Mouse (Mus musculus): Measurements from ENCODE around the gene Glis3. TPM values are rescaled to one million over a fixed set of nuclear protein-coding genes. Genes with fewer than 3 reads are reported as not detected.

The Glis3 gene
- polyA plus RNA-seq, 1 experiment from 2014 or later = 1.4 TPM

GRCm38 (mm10) chr19:28621608-28622505 lies 58.0 kb downstream of the Glis3 start:
- no peak overlapping the region for H3K27ac ChIP-seq
- H3K4me3 ChIP-seq = no peak overlapping the region
- H3K9me3 ChIP-seq = no peaks in the 10 kb centered on the region
- H3K4me2 ChIP-seq (replicated peaks) = no peak overlapping the region
- 92% methylated on average over 11 of the region's 11 CpGs for WGBS
- no peaks in the 10 kb centered on the region for H3K27me3 ChIP-seq (replicated peaks)
- no peak for ATAC-seq (ENCODE audit: low FRiP score, low read depth)
- no peaks in the 10 kb centered on the region for H3K36me3 ChIP-seq
- no peaks in the 10 kb centered on the region for H3K4me1 ChIP-seq
- H3K9ac ChIP-seq = no peak overlapping the region

- Histone ChIP-seq H3K9ac (no peak overlapping the region), H3K27ac (no peak overlapping the region), H3K27me3 (replicated peaks) (no peaks in the 10 kb centered on the region), H3K4me3 (no peak overlapping the region), H3K36me3 (no peaks in the 10 kb centered on the region), H3K4me2 (replicated peaks) (no peak overlapping the region), H3K9me3 (no peaks in the 10 kb centered on the region), H3K4me1 (no peaks in the 10 kb centered on the region)
- 88% methylated on average over 7 of the region's 7 CpGs for WGBS
- no peak for ATAC-seq (ENCODE audit: low FRiP score, low read depth)
Measured at GRCm38 (mm10) chr19:28617736-28618135, 62.1 kb downstream of the Glis3 start.

GRCm38 (mm10) chr19:28617191-28617590 lies 62.7 kb downstream of the Glis3 start:
- ATAC-seq (ENCODE audit: low FRiP score, low read depth) = no peak
- H3K27me3 ChIP-seq (replicated peaks) = no peaks in the 10 kb centered on the region

DNA sequence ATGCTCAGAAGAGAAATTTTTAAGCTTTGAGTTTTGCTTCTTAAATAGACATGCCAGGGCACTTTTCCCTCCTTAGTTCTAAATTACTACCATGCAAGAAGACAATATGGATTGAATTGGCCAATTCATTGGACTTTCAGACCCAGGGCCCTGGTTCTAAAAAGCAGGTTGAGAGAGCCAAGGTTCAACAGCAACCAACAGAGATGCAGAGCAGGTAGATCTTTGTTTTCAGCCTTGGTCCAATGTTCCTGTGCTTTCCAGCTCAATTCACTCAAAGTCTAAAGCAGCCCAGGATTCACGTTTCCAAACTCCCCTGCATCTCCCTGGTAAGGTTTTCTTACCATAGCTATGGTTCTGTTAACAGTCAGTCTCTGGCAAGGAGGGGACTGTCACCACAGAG lies 63.4 kb downstream of the Glis3 start:
- H3K27ac ChIP-seq = no peak overlapping the region
- H3K4me2 ChIP-seq (replicated peaks) = no peak overlapping the region
- no peaks in the 10 kb centered on the region for H3K36me3 ChIP-seq
- no peak for ATAC-seq (ENCODE audit: low FRiP score, low read depth)
- no peaks in the 10 kb centered on the region for H3K9me3 ChIP-seq
- no peak overlapping the region for H3K4me3 ChIP-seq
- no peaks in the 10 kb centered on the region for H3K4me1 ChIP-seq
- H3K9ac ChIP-seq = no peak overlapping the region
- 77% methylated on average over 1 of the region's 1 CpGs for WGBS
- no peaks in the 10 kb centered on the region for H3K27me3 ChIP-seq (replicated peaks)

More at GRCm38 (mm10) chr19:28617191-28617590, 62.7 kb downstream of the Glis3 start:
- no peak overlapping the region for H3K9ac ChIP-seq
- no peak overlapping the region for H3K4me3 ChIP-seq
- no peaks in the 10 kb centered on the region for H3K4me1 ChIP-seq
- H3K36me3 ChIP-seq = no peaks in the 10 kb centered on the region
- H3K27ac ChIP-seq = no peak overlapping the region
- H3K4me2 ChIP-seq (replicated peaks) = no peak overlapping the region
- no peaks in the 10 kb centered on the region for H3K9me3 ChIP-seq
- 70% methylated on average over 8 of the region's 8 CpGs for WGBS

DNA sequence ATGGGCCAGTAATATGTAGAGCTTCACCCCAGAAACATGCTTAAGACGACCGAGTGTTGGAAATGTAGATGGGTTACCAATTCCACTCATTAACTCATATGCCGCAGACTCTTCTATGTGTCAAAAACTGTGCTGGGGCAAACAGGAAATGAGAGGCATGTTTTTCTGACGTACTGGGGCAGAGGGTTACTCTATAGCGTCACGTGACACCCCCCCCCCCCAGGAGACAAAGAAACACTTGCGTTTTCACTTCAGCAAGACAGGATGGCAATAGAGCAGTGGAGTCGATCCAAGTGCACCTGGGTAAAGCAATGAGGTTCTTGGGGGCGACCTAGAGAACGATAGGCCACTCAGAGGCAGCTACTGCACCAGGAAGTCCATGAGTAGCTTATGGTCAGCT lies 67.6 kb downstream of the Glis3 start:
- no peak for ATAC-seq (ENCODE audit: low FRiP score, low read depth)
- Histone ChIP-seq H3K4me1 (peaks cover 7% of the 10 kb centered on the region; the same call in 1 of the 2 replicates), H3K27ac (no peak overlapping the region), H3K9ac (no peak overlapping the region), H3K36me3 (no peaks in the 10 kb centered on the region), H3K9me3 (no peaks in the 10 kb centered on the region), H3K27me3 (replicated peaks) (no peaks in the 10 kb centered on the region), H3K4me3 (no peak overlapping the region), H3K4me2 (replicated peaks) (no peak overlapping the region)
- WGBS = 93% methylated on average over 10 of the region's 10 CpGs

- Histone ChIP-seq H3K36me3 (no peaks in the 10 kb centered on the region), H3K4me3 (no peak overlapping the region), H3K4me2 (replicated peaks) (no peak overlapping the region), H3K9ac (no peak overlapping the region), H3K4me1 (peaks cover 7% of the 10 kb centered on the region; the same call in 1 of the 2 replicates), H3K27me3 (replicated peaks) (no peaks in the 10 kb centered on the region), H3K9me3 (no peaks in the 10 kb centered on the region), H3K27ac (no peak overlapping the region)
- 33% methylated on average over 5 of the region's 5 CpGs for WGBS
- peak; percentile 21; the same call in 1 of the 2 replicates for ATAC-seq (ENCODE audit: low FRiP score, low read depth)
Measured at GRCm38 (mm10) chr19:28608747-28609146, 71.1 kb downstream of the Glis3 start.

DNA sequence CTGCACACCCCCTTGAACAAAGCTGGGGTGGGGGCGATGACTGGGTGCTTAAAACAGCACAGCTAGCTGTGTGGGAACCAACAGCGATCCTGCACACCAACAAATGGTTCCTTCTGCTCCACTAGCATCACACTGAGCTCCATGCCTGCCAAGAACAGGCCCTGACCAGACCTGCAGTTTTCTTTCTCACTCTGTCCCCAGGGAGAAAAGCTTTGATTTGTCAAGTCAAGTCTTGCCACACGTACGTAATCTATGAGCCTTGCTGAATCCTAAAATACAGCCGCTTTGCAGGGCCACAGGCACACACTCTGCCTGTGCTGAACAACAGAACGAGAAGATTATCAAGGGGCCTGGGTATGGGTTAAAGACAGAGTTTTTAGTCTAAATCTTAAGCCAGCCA lies 71.6 kb downstream of the Glis3 start:
- Histone ChIP-seq H3K27ac (no peak overlapping the region), H3K36me3 (no peaks in the 10 kb centered on the region), H3K4me3 (no peak overlapping the region), H3K4me2 (replicated peaks) (no peak overlapping the region), H3K9ac (no peak overlapping the region), H3K9me3 (no peaks in the 10 kb centered on the region), H3K4me1 (peaks cover 7% of the 10 kb centered on the region; the same call in 1 of the 2 replicates), H3K27me3 (replicated peaks) (no peaks in the 10 kb centered on the region)
- no peak for ATAC-seq (ENCODE audit: low FRiP score, low read depth)
- WGBS = 64% methylated on average over 6 of the region's 6 CpGs

DNA sequence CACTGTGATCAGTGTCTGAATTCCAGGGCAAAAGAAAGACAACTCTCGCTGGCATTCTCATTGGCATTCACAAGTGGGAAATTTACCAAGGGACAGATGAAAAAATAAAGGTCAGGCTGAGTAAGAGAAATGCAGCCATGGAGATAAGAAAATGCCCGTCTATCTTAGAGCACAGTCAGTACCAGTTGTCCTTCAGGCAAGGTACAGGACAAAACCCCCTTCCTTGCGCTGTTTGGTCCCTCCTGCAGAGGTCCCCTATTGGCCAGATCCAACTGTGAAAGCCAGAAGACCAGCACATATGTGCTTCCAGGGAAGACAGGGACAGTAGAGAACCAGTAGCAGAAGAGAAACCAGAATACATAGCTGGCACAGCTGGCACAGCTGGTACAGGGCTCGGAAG lies 79.0 kb downstream of the Glis3 start:
- no peaks in the 10 kb centered on the region for H3K4me1 ChIP-seq
- H3K9me3 ChIP-seq = no peaks in the 10 kb centered on the region
- H3K4me2 ChIP-seq (replicated peaks) = no peak overlapping the region
- no peak overlapping the region for H3K27ac ChIP-seq
- WGBS = 85% methylated on average over 4 of the region's 4 CpGs
- ATAC-seq (ENCODE audit: low FRiP score, low read depth) = no peak
- H3K27me3 ChIP-seq (replicated peaks) = no peaks in the 10 kb centered on the region
- H3K4me3 ChIP-seq = no peak overlapping the region
- no peak overlapping the region for H3K9ac ChIP-seq
- no peaks in the 10 kb centered on the region for H3K36me3 ChIP-seq

DNA sequence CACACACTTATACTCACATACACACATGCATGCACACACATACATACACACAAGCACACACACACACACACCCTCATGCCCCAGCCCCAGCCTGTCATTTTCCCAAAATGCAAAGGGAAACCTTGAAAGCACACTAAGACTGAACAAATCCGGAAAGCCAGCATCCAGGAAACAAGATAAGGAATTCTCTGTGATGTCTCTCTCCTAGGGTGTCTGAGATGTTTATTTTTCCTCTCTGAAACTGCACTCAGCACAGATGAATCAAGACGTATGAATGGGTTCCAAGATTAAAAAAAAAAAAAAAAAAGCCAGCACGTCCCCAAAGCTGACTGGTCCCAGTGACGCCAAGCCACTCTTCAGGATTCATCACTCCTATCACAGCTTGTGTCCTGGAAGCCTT lies 85.7 kb downstream of the Glis3 start:
- H3K27ac ChIP-seq = no peak overlapping the region
- H3K36me3 ChIP-seq = no peaks in the 10 kb centered on the region
- H3K27me3 ChIP-seq (replicated peaks) = no peaks in the 10 kb centered on the region
- no peaks in the 10 kb centered on the region for H3K9me3 ChIP-seq
- no peak overlapping the region for H3K4me2 ChIP-seq (replicated peaks)
- no peak overlapping the region for H3K9ac ChIP-seq
- no peak for ATAC-seq (ENCODE audit: low FRiP score, low read depth)
- WGBS = 55% methylated on average over 4 of the region's 4 CpGs
- no peaks in the 10 kb centered on the region for H3K4me1 ChIP-seq
- no peak overlapping the region for H3K4me3 ChIP-seq

- Histone ChIP-seq H3K27me3 (replicated peaks) (no peaks in the 10 kb centered on the region), H3K9me3 (no peaks in the 10 kb centered on the region), H3K4me3 (no peak overlapping the region), H3K27ac (no peak overlapping the region), H3K9ac (no peak overlapping the region), H3K4me2 (replicated peaks) (no peak overlapping the region), H3K4me1 (no peaks in the 10 kb centered on the region), H3K36me3 (no peaks in the 10 kb centered on the region)
- ATAC-seq (ENCODE audit: low FRiP score, low read depth) = no peak
- 67% methylated on average over 13 of the region's 13 CpGs for WGBS
Measured at GRCm38 (mm10) chr19:28592981-28593380, 86.9 kb downstream of the Glis3 start.

DNA sequence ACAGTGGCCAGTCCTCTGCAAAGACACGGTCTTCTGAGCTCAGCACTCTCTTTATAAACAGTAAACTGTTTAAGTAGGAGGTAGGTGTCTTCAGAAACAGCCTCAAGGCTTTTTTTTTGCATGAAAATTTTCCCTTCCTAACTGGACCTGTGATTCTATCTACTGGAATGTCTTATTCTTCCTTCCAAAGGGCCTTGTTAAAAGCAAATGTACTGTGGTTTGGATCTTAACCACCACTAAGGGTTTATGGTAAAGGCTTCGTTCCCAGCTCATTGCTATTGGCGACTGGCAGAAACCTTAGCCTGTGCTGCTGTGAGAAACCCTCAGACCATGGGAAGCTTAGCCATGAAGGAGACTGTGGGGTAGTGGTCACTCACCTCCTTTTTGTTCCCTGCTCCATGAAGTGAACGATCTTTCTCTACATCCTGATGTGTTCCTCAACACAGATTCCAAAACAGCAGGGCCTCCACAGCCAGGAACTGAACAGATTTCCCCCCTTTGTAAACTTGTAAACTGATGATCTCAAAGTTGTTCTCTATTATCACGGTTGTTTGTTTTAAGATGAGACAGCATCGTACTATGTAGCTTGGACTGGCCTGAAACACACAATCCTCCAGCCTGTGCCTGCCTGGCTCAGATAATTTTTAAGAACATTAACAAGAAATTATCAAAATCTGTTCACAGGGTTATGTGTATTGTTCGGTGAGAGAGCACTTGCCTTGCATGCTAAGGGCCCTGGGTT lies 88.0 kb downstream of the Glis3 start:
- no peaks in the 10 kb centered on the region for H3K9me3 ChIP-seq
- H3K27ac ChIP-seq = no peak overlapping the region
- no peak for ATAC-seq (ENCODE audit: low FRiP score, low read depth)
- WGBS = 87% methylated on average over 7 of the region's 7 CpGs
- H3K27me3 ChIP-seq (replicated peaks) = no peaks in the 10 kb centered on the region
- no peaks in the 10 kb centered on the region for H3K36me3 ChIP-seq
- H3K4me1 ChIP-seq = no peaks in the 10 kb centered on the region
- H3K4me2 ChIP-seq (replicated peaks) = no peak overlapping the region
- H3K9ac ChIP-seq = no peak overlapping the region
- H3K4me3 ChIP-seq = no peak overlapping the region

DNA sequence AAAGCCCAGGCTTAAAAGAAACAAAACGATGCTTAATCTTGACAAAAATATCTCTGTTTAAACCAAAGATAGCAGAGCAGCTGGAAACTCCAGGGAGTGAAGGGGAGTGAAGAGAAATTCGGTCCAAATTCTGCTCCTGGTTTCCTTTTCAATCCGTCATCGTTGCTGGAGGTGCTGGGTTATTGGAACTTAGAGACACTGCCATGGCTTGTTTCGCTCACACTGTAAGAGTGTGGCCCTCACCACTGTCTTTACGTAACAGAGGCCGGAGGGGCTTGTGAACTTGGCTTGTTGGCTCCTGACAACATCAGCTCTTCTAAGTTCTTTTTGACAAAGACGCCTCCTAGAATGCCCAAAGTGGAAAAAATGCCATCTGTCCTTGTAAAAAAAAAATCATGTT lies 99.4 kb downstream of the Glis3 start:
- 0 out of 2 replicates have a peak, but pooled peaks cover 4% of the 10 kb centered on the region for H3K4me1 ChIP-seq
- WGBS = 93% methylated on average over 8 of the region's 8 CpGs
- H3K36me3 ChIP-seq = no peaks in the 10 kb centered on the region
- H3K4me2 ChIP-seq (replicated peaks) = no peak overlapping the region
- ATAC-seq (ENCODE audit: low FRiP score, low read depth) = no peak
- H3K9me3 ChIP-seq = no peaks in the 10 kb centered on the region
- no peaks in the 10 kb centered on the region for H3K27me3 ChIP-seq (replicated peaks)
- no peak overlapping the region for H3K9ac ChIP-seq
- H3K27ac ChIP-seq = no peak overlapping the region
- no peak overlapping the region for H3K4me3 ChIP-seq

Measured in neural tube, embryonic 12.5 days (tissue).